Mouse (Mus musculus): Measurements from ENCODE around the gene Gzmf. TPM values are rescaled to one million over a fixed set of nuclear protein-coding genes. Genes with fewer than 3 reads are reported as not detected.
"Not testable (repeated sequence)": the region's sequence is repeated elsewhere in the genome, so short reads cannot be mapped to it uniquely, and the experiment has no call there.

Gzmf gene
- total and polyA plus RNA-seq, 2 experiments from 2014 or later, result not detected

GRCm38 (mm10) chr14:56186946-56187345 lies 24.3 kb downstream of the Gzmf start:
- no peak for DNase-seq (ENCODE audit: low spot score)
- WGBS, result 58% methylated on average over 6 of the region's 6 CpGs
- no peak for TF ChIP-seq EP300 (IDR thresholded peaks at IDR 0.05; ENCODE audit: low read depth)
- TF ChIP-seq CTCF (IDR thresholded peaks at IDR 0.05; ENCODE audit: low read depth), result no peak

DNA sequence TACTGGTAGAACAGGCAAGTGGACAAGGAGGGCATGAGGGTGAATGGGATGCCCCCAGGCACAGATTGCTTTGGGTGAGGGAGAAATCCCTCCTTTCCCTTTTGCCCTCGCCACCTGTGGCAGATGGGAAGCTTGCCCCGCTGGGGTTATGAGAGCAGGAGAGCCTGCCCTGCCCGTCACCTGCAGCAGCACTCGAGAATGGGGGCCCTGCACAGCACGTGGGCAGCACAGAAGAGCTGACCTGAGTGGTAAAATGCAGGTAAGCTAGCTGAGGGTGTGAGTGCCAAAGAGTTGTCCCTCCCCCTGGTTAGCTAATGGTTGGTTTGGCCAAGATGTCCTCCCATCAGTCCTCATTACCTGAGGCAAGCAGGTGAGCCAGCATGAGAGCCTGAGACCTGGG lies 24.7 kb downstream of the Gzmf start:
- TF ChIP-seq EP300 (IDR thresholded peaks at IDR 0.05; ENCODE audit: low read depth) (no peak), CTCF (IDR thresholded peaks at IDR 0.05; ENCODE audit: low read depth) (no peak)
- Histone ChIP-seq H3K27me3 (ENCODE audit: control insufficient read depth, insufficient read depth, low read length) (no peaks in the 10 kb centered on the region), H3K4me1 (ENCODE audit: control insufficient read depth, insufficient read depth) (no peaks in the 10 kb centered on the region), H3K27ac (ENCODE audit: low read depth) (no peak overlapping the region), H3K36me3 (replicated peaks; ENCODE audit: control insufficient read depth, insufficient read depth, low read length) (no peaks in the 10 kb centered on the region), H3K4me2 (ENCODE audit: low read depth, low read length) (no peak overlapping the region), H3K9me3 (replicated peaks; ENCODE audit: control insufficient read depth, low read length) (no peaks in the 10 kb centered on the region), H3K9ac (replicated peaks; ENCODE audit: low read depth, low read length) (no peak overlapping the region), H3K4me3 (ENCODE audit: low read depth, low read length) (no peak overlapping the region)
- DNase-seq (ENCODE audit: low spot score), result no peak
- ATAC-seq (ENCODE audit: insufficient read depth, low read depth), result no peak
- 70% methylated on average over 5 of the region's 5 CpGs for WGBS

More at GRCm38 (mm10) chr14:56186946-56187345, 24.3 kb downstream of the Gzmf start:
- no peak for ATAC-seq (ENCODE audit: insufficient read depth, low read depth)
- no peaks in the 10 kb centered on the region for H3K27me3 ChIP-seq (ENCODE audit: control insufficient read depth, insufficient read depth, low read length)
- no peaks in the 10 kb centered on the region for H3K36me3 ChIP-seq (replicated peaks; ENCODE audit: control insufficient read depth, insufficient read depth, low read length)
- H3K4me3 ChIP-seq (ENCODE audit: low read depth, low read length), result no peak overlapping the region
- H3K27ac ChIP-seq (ENCODE audit: low read depth), result no peak overlapping the region
- H3K4me2 ChIP-seq (ENCODE audit: low read depth, low read length), result no peak overlapping the region
- H3K9ac ChIP-seq (replicated peaks; ENCODE audit: low read depth, low read length), result no peak overlapping the region
- no peaks in the 10 kb centered on the region for H3K4me1 ChIP-seq (ENCODE audit: control insufficient read depth, insufficient read depth)
- H3K9me3 ChIP-seq (replicated peaks; ENCODE audit: control insufficient read depth, low read length), result no peaks in the 10 kb centered on the region

GRCm38 (mm10) chr14:56177651-56178050 lies 33.6 kb downstream of the Gzmf start:
- not testable (repeated sequence) for H3K4me1 ChIP-seq (ENCODE audit: control insufficient read depth, insufficient read depth); ATAC-seq (ENCODE audit: insufficient read depth, low read depth); H3K36me3 ChIP-seq (replicated peaks; ENCODE audit: control insufficient read depth, insufficient read depth, low read length); H3K9ac ChIP-seq (replicated peaks; ENCODE audit: low read depth, low read length); H3K9me3 ChIP-seq (replicated peaks; ENCODE audit: control insufficient read depth, low read length); H3K27ac ChIP-seq (ENCODE audit: low read depth); H3K27me3 ChIP-seq (ENCODE audit: control insufficient read depth, insufficient read depth, low read length); H3K4me3 ChIP-seq (ENCODE audit: low read depth, low read length); H3K4me2 ChIP-seq (ENCODE audit: low read depth, low read length)
- DNase-seq (ENCODE audit: low spot score), result peak; percentile 9
- WGBS, result 21% methylated on average over 8 of the region's 8 CpGs
- TF ChIP-seq CTCF (IDR thresholded peaks at IDR 0.05; ENCODE audit: low read depth), result peak; percentile 52

- Histone ChIP-seq H3K9me3 (replicated peaks; ENCODE audit: control insufficient read depth, low read length) (no peaks in the 10 kb centered on the region), H3K27ac (ENCODE audit: low read depth) (no peak within 1 kb of the TSS), H3K27me3 (ENCODE audit: control insufficient read depth, insufficient read depth, low read length) (no peaks in the 10 kb centered on the region), H3K36me3 (replicated peaks; ENCODE audit: control insufficient read depth, insufficient read depth, low read length) (no peaks in the 10 kb centered on the region), H3K4me2 (ENCODE audit: low read depth, low read length) (no peak within 1 kb of the TSS), H3K4me1 (ENCODE audit: control insufficient read depth, insufficient read depth) (no peaks in the 10 kb centered on the region), H3K4me3 (ENCODE audit: low read depth, low read length) (no peak within 1 kb of the TSS), H3K9ac (replicated peaks; ENCODE audit: low read depth, low read length) (no peak within 1 kb of the TSS)
- ATAC-seq (ENCODE audit: insufficient read depth, low read depth) (no peak), DNase-seq (ENCODE audit: low spot score) (no peak)
- TF ChIP-seq CTCF (IDR thresholded peaks at IDR 0.05; ENCODE audit: low read depth), result no peak
- TF ChIP-seq EP300 (IDR thresholded peaks at IDR 0.05; ENCODE audit: low read depth), result no peak
- WGBS, result 79% methylated on average over 5 of the region's 5 CpGs
These were observed 36.7 kb downstream of the Gzmf start, which contains the start of gene Gzmn for GRCm38 (mm10) chr14:56174499-56174898. Gzmn (minus strand) TSS chr14:56174599.

DNA sequence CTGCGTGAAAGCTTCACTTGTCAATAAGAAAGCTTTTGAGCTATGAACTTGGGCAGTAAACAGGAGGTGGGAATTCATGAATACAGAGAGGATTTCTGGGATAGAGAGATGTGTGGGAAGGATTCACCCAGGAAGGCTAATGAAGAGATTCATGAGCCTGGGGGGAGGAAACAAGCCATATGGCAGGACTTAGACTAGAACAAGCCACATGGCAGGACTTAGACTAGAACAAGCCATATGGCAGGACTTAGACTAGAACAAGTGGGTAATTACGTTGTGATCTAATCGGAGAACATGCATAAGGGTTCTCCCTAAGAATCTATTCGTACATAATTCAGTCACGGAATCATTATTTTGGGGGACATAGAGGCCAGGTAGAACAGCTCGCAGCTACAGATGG lies 37.8 kb downstream of the Gzmf start:
- DNase-seq (ENCODE audit: low spot score) (no peak), ATAC-seq (ENCODE audit: insufficient read depth, low read depth) (no peak)
- no peak overlapping the region for H3K27ac ChIP-seq (ENCODE audit: low read depth)
- no peaks in the 10 kb centered on the region for H3K27me3 ChIP-seq (ENCODE audit: control insufficient read depth, insufficient read depth, low read length)
- TF ChIP-seq EP300 (IDR thresholded peaks at IDR 0.05; ENCODE audit: low read depth), result no peak
- no peak for TF ChIP-seq CTCF (IDR thresholded peaks at IDR 0.05; ENCODE audit: low read depth)
- no peak overlapping the region for H3K9ac ChIP-seq (replicated peaks; ENCODE audit: low read depth, low read length)
- H3K4me3 ChIP-seq (ENCODE audit: low read depth, low read length), result no peak overlapping the region
- H3K36me3 ChIP-seq (replicated peaks; ENCODE audit: control insufficient read depth, insufficient read depth, low read length), result no peaks in the 10 kb centered on the region
- H3K9me3 ChIP-seq (replicated peaks; ENCODE audit: control insufficient read depth, low read length), result no peaks in the 10 kb centered on the region
- no peak overlapping the region for H3K4me2 ChIP-seq (ENCODE audit: low read depth, low read length)
- H3K4me1 ChIP-seq (ENCODE audit: control insufficient read depth, insufficient read depth), result no peaks in the 10 kb centered on the region
- 87% methylated on average over 6 of the region's 6 CpGs for WGBS

DNA sequence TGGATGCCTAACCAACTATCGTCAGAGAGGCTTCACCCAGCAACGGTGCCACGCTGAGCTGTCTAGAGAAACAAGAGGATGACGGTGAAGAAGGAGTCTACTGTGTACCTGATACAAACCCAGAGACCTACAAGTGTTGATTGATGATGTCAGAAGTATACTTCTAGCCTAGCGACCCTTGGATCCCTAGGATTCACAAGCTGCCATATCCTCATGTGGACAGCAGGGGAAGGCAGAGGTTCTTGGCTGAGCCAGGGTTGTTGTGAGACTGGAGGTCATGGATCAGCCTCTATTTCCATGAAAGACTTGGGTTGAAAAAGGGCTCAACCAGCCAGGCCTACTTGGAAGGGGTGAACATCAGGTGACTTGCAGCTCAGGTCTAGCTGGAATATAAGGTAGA lies 38.5 kb downstream of the Gzmf start:
- ATAC-seq (ENCODE audit: insufficient read depth, low read depth), result no peak
- WGBS, result 83% methylated on average over 5 of the region's 5 CpGs
- no peak for TF ChIP-seq CTCF (IDR thresholded peaks at IDR 0.05; ENCODE audit: low read depth)
- TF ChIP-seq EP300 (IDR thresholded peaks at IDR 0.05; ENCODE audit: low read depth), result no peak

More for the DNA sequence above, 38.5 kb downstream of the Gzmf start:
- Histone ChIP-seq H3K4me2 (ENCODE audit: low read depth, low read length) (no peak overlapping the region), H3K27me3 (ENCODE audit: control insufficient read depth, insufficient read depth, low read length) (no peaks in the 10 kb centered on the region), H3K9ac (replicated peaks; ENCODE audit: low read depth, low read length) (no peak overlapping the region), H3K4me1 (ENCODE audit: control insufficient read depth, insufficient read depth) (no peaks in the 10 kb centered on the region), H3K27ac (ENCODE audit: low read depth) (no peak overlapping the region), H3K9me3 (replicated peaks; ENCODE audit: control insufficient read depth, low read length) (no peaks in the 10 kb centered on the region), H3K36me3 (replicated peaks; ENCODE audit: control insufficient read depth, insufficient read depth, low read length) (no peaks in the 10 kb centered on the region), H3K4me3 (ENCODE audit: low read depth, low read length) (no peak overlapping the region)
- DNase-seq (ENCODE audit: low spot score), result no peak
